Mouse (Mus musculus) G1E (cell line): ENCODE data around the gene Rrp36.

Experiments used
- CTCF ChIP-seq: IDR thresholded peaks from 2 replicates; pipeline ENCODE4 v1.5.1; 2012; ENCODE audit warnings: low read depth, low read length, inconsistent platforms, mixed read lengths
- GATA1 ChIP-seq: IDR thresholded peaks from 2 replicates; pipeline ENCODE4 v1.6.1; 2012; ENCODE audit warnings: borderline replicate concordance, low read length, inconsistent platforms, mixed read lengths

GRCm38 (mm10) chr17:46651755-46652547 is 22.2 kb downstream of the Rrp36 start:
- TF ChIP-seq CTCF (no peak), GATA1 (no peak)
